Mouse (Mus musculus): Measurements from ENCODE around the gene Hibadh.

DNA sequence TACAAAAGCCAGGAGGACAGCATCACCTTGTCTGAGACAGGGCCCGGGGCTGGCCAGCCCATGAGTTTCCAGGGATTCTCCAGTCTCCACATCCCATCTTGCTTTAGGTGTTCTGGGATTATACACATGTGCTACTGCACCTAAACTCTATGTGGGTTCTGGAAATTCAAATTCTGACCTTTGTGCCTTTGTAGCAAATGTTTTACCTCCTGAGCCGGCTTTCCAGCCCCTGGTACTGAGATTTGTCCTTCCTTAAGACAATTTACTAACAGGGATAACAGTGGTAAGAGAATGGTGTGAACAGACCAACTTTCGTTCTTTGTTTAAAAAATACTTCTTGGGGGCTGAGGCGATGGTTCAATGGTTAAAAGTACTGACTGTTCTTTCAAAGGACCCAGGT, 32.1 kb downstream of the Hibadh start:
- TF ChIP-seq POLR2A (IDR thresholded peaks at IDR 0.05; ENCODE audit: low read depth, low read length) (no peak), CTCF (conservative IDR thresholded peaks at IDR 0.05; ENCODE audit: insufficient read depth, insufficient read length, low read depth, low read length) (no peak)
